Mouse (Mus musculus): ENCODE measurements at regions not wholly inside any gene's neighbourhood (a gene's known extent, or its start where the extent isn't known, plus 50 kb on each side); places are given as distances from the start of the nearest gene placed in this dataset.

GRCm38 (mm10) chr1:76654826-76655225 lies 860.1 kb downstream of the Epha4 start:
- Histone ChIP-seq H3K27me3 (ENCODE audit: control insufficient read depth, insufficient read depth, low read depth, low read length) (no peaks in the 10 kb centered on the region), H3K27ac (ENCODE audit: low read length) (no peak overlapping the region), H3K9ac (ENCODE audit: low read length) (no peak overlapping the region), H3K9me3 (ENCODE audit: control insufficient read depth, low read length) (no peaks in the 10 kb centered on the region), H3K36me3 (ENCODE audit: control insufficient read depth, insufficient read depth, low read length) (no peaks in the 10 kb centered on the region), H3K4me2 (ENCODE audit: low read depth, low read length) (no peak overlapping the region), H3K4me3 (ENCODE audit: low read length) (no peak overlapping the region), H3K4me1 (replicated peaks; ENCODE audit: control insufficient read depth, insufficient read depth, low read length) (no peaks in the 10 kb centered on the region)
- no peak for ATAC-seq (ENCODE audit: low read depth)
- WGBS, result 41% methylated on average over 1 of the region's 1 CpGs

GRCm38 (mm10) chr1:76658228-76658627 lies 856.7 kb downstream of the Epha4 start:
- Histone ChIP-seq H3K4me1 (replicated peaks; ENCODE audit: control insufficient read depth, insufficient read depth, low read length) (no peaks in the 10 kb centered on the region), H3K27me3 (ENCODE audit: control insufficient read depth, insufficient read depth, low read depth, low read length) (no peaks in the 10 kb centered on the region), H3K27ac (ENCODE audit: low read length) (no peak overlapping the region), H3K4me3 (ENCODE audit: low read length) (no peak overlapping the region), H3K9ac (ENCODE audit: low read length) (no peak overlapping the region), H3K36me3 (ENCODE audit: control insufficient read depth, insufficient read depth, low read length) (no peaks in the 10 kb centered on the region), H3K4me2 (ENCODE audit: low read depth, low read length) (no peak overlapping the region), H3K9me3 (ENCODE audit: control insufficient read depth, low read length) (no peaks in the 10 kb centered on the region)
- 41% methylated on average over 4 of the region's 4 CpGs for WGBS
- peak; percentile 88 for ATAC-seq (ENCODE audit: low read depth)

DNA sequence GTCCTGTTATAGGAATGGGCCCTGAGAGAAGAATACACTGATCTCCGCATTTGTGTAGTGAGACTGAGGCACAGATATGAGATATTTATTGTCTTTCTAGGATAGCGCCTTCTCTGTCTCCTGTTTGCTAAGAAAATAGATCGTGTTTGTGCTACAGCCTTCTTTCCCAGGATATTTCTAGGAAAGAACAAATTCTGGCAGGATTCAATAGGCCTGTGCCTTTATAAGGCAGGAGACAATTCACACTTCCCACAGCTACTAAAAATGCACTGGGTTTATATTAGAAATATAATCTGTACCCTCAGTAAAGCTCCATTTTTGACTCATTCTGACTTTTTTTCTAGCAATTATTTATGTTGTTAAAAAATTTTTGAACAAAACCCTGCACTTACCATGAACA lies 854.7 kb downstream of the Epha4 start:
- no peak for ATAC-seq (ENCODE audit: low read depth)
- Histone ChIP-seq H3K27ac (ENCODE audit: low read length) (no peak overlapping the region), H3K4me3 (ENCODE audit: low read length) (no peak overlapping the region), H3K9ac (ENCODE audit: low read length) (no peak overlapping the region), H3K4me2 (ENCODE audit: low read depth, low read length) (no peak overlapping the region), H3K9me3 (ENCODE audit: control insufficient read depth, low read length) (no peaks in the 10 kb centered on the region), H3K27me3 (ENCODE audit: control insufficient read depth, insufficient read depth, low read depth, low read length) (no peaks in the 10 kb centered on the region), H3K36me3 (ENCODE audit: control insufficient read depth, insufficient read depth, low read length) (no peaks in the 10 kb centered on the region), H3K4me1 (replicated peaks; ENCODE audit: control insufficient read depth, insufficient read depth, low read length) (no peaks in the 10 kb centered on the region)
- 78% methylated on average over 3 of the region's 3 CpGs for WGBS

- H3K4me1 ChIP-seq (replicated peaks; ENCODE audit: control insufficient read depth, insufficient read depth, low read length), result no peaks in the 10 kb centered on the region
- no peak for ATAC-seq (ENCODE audit: low read depth)
- no peaks in the 10 kb centered on the region for H3K36me3 ChIP-seq (ENCODE audit: control insufficient read depth, insufficient read depth, low read length)
- H3K27me3 ChIP-seq (ENCODE audit: control insufficient read depth, insufficient read depth, low read depth, low read length), result no peaks in the 10 kb centered on the region
- 68% methylated on average over 4 of the region's 4 CpGs for WGBS
- no peak overlapping the region for H3K4me2 ChIP-seq (ENCODE audit: low read depth, low read length)
- no peak overlapping the region for H3K4me3 ChIP-seq (ENCODE audit: low read length)
- H3K9ac ChIP-seq (ENCODE audit: low read length), result no peak overlapping the region
- H3K27ac ChIP-seq (ENCODE audit: low read length), result no peak overlapping the region
- no peaks in the 10 kb centered on the region for H3K9me3 ChIP-seq (ENCODE audit: control insufficient read depth, low read length)
Observed at GRCm38 (mm10) chr1:76664381-76664780, 850.5 kb downstream of the Epha4 start.

DNA sequence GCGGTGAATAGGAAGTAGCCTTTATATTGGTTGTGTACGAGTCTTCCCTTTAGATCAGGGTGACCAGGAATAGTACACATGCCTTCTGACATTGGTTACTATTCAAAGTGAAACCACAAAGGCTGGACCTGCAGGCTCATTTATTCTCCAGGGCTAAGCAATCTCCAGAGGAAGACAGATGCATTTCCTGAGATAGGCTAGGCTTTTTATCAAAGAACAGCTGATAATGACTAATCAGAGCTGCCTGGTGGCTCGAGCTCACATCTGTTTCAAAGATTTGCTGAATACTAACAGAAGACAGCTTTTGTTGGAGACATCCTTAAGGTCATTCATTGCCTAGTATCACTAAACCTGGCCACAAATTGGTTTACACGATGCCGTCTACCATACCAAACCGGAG lies 838.1 kb downstream of the Epha4 start:
- no peaks in the 10 kb centered on the region for H3K27me3 ChIP-seq (ENCODE audit: control insufficient read depth, insufficient read depth, low read depth, low read length)
- 57% methylated on average over 6 of the region's 6 CpGs for WGBS
- H3K4me2 ChIP-seq (ENCODE audit: low read depth, low read length), result no peak overlapping the region

GRCm38 (mm10) chr1:76705556-76705955 lies 809.3 kb downstream of the Epha4 start:
- Histone ChIP-seq H3K27me3 (ENCODE audit: control insufficient read depth, insufficient read depth, low read depth, low read length) (no peaks in the 10 kb centered on the region), H3K27ac (ENCODE audit: low read length) (no peak overlapping the region), H3K36me3 (ENCODE audit: control insufficient read depth, insufficient read depth, low read length) (no peaks in the 10 kb centered on the region), H3K4me2 (ENCODE audit: low read depth, low read length) (no peak overlapping the region), H3K4me3 (ENCODE audit: low read length) (no peak overlapping the region), H3K4me1 (replicated peaks; ENCODE audit: control insufficient read depth, insufficient read depth, low read length) (no peaks in the 10 kb centered on the region), H3K9me3 (ENCODE audit: control insufficient read depth, low read length) (no peaks in the 10 kb centered on the region), H3K9ac (ENCODE audit: low read length) (no peak overlapping the region)
- ATAC-seq (ENCODE audit: low read depth), result no peak
- 56% methylated on average over 2 of the region's 2 CpGs for WGBS

More for the DNA sequence above, 838.1 kb downstream of the Epha4 start:
- no peak overlapping the region for H3K9ac ChIP-seq (ENCODE audit: low read length)
- no peak for ATAC-seq (ENCODE audit: low read depth)
- H3K4me3 ChIP-seq (ENCODE audit: low read length), result no peak overlapping the region
- no peaks in the 10 kb centered on the region for H3K4me1 ChIP-seq (replicated peaks; ENCODE audit: control insufficient read depth, insufficient read depth, low read length)
- no peaks in the 10 kb centered on the region for H3K9me3 ChIP-seq (ENCODE audit: control insufficient read depth, low read length)
- no peaks in the 10 kb centered on the region for H3K36me3 ChIP-seq (ENCODE audit: control insufficient read depth, insufficient read depth, low read length)
- no peak overlapping the region for H3K27ac ChIP-seq (ENCODE audit: low read length)

DNA sequence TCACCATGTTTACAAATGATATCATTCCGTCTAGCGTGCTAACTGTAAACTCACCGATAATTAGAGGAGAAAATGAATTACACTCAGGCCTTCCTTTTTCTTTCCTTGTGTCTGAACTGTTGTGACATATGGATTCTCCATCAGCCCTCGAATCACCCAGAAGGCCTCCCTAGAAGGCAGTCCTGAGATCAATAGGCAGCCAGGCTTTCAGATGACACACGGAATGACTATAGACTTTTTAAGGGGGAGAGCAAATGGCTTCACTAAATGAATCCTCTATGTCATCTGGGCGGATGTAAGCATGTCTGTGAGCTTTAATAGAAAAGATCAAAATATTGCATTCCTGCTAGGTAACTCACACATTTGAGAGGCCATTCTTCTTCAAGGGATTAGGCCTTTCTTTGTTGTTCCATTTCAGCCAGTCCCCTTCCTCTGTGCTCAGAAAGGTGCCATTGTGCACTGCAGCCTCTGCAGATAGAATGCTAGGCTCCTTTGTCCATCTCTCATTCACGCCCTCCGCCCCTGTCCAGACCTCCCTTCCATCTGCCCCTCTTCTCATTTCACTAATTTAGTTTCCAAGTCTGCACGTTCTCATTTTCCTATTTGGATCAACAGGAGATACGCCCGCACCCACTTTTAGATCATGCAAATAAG lies 797.1 kb downstream of the Epha4 start:
- no peaks in the 10 kb centered on the region for H3K4me1 ChIP-seq (replicated peaks; ENCODE audit: control insufficient read depth, insufficient read depth, low read length)
- no peak overlapping the region for H3K4me2 ChIP-seq (ENCODE audit: low read depth, low read length)
- H3K9me3 ChIP-seq (ENCODE audit: control insufficient read depth, low read length), result no peaks in the 10 kb centered on the region
- no peak overlapping the region for H3K9ac ChIP-seq (ENCODE audit: low read length)
- H3K27me3 ChIP-seq (ENCODE audit: control insufficient read depth, insufficient read depth, low read depth, low read length), result no peaks in the 10 kb centered on the region
- no peaks in the 10 kb centered on the region for H3K36me3 ChIP-seq (ENCODE audit: control insufficient read depth, insufficient read depth, low read length)
- no peak overlapping the region for H3K4me3 ChIP-seq (ENCODE audit: low read length)
- WGBS, result 62% methylated on average over 11 of the region's 11 CpGs
- ATAC-seq (ENCODE audit: low read depth), result no peak
- H3K27ac ChIP-seq (ENCODE audit: low read length), result no peak overlapping the region

DNA sequence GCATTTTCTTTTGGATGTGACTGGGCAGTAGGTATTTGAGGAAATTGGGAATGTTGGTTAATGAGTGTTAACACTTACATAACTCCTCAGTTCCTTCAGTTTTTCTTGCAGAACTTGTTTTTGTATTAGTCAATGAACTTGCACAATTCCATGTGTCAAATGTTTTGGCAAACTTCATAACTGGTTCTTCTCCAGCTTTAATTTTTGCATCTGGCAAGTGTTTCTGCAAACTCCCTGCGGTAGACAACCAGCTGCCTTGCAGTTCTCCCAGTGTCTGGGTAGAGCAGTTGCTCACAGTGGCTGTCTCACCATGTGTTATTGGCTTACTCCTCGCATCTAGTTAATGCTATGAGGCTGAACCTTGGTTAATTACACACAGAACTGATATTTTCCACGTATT lies 790.4 kb downstream of the Epha4 start:
- no peaks in the 10 kb centered on the region for H3K4me1 ChIP-seq (replicated peaks; ENCODE audit: control insufficient read depth, insufficient read depth, low read length)
- no peaks in the 10 kb centered on the region for H3K9me3 ChIP-seq (ENCODE audit: control insufficient read depth, low read length)
- no peaks in the 10 kb centered on the region for H3K36me3 ChIP-seq (ENCODE audit: control insufficient read depth, insufficient read depth, low read length)
- ATAC-seq (ENCODE audit: low read depth), result peak; percentile 20; the same call in 1 of the 2 replicates
- 60% methylated on average over 3 of the region's 3 CpGs for WGBS
- no peak overlapping the region for H3K27ac ChIP-seq (ENCODE audit: low read length)
- no peak overlapping the region for H3K4me2 ChIP-seq (ENCODE audit: low read depth, low read length)
- no peaks in the 10 kb centered on the region for H3K27me3 ChIP-seq (ENCODE audit: control insufficient read depth, insufficient read depth, low read depth, low read length)
- H3K4me3 ChIP-seq (ENCODE audit: low read length), result no peak overlapping the region
- no peak overlapping the region for H3K9ac ChIP-seq (ENCODE audit: low read length)

DNA sequence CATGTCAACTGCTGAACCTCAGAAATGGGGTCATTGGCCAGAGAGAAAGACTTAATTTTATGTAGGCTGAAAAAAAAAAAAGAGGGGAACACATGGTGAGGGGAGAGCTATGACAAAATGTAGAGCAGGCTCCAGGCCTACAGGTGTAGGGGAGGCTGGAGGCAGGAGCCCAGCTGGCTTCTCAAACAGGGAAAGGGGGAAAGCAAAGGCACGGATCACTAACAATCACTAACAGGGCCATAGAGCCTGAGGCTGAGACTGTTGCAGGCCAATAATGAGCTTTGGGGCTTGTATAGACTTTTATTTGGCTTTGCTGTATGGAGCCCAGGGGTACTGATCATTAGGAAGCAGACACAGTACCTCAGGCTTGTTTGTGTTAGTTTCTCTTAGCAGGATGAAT lies 777.9 kb downstream of the Epha4 start:
- Histone ChIP-seq H3K27me3 (ENCODE audit: control insufficient read depth, insufficient read depth, low read depth, low read length) (no peaks in the 10 kb centered on the region), H3K9me3 (ENCODE audit: control insufficient read depth, low read length) (no peaks in the 10 kb centered on the region), H3K4me3 (ENCODE audit: low read length) (no peak overlapping the region), H3K9ac (ENCODE audit: low read length) (no peak overlapping the region), H3K36me3 (ENCODE audit: control insufficient read depth, insufficient read depth, low read length) (no peaks in the 10 kb centered on the region), H3K4me1 (replicated peaks; ENCODE audit: control insufficient read depth, insufficient read depth, low read length) (no peaks in the 10 kb centered on the region), H3K4me2 (ENCODE audit: low read depth, low read length) (no peak overlapping the region), H3K27ac (ENCODE audit: low read length) (no peak overlapping the region)
- no peak for ATAC-seq (ENCODE audit: low read depth)
- 71% methylated on average over 1 of the region's 1 CpGs for WGBS

- no peak overlapping the region for H3K9ac ChIP-seq (ENCODE audit: low read length)
- H3K27ac ChIP-seq (ENCODE audit: low read length), result no peak overlapping the region
- H3K4me1 ChIP-seq (replicated peaks; ENCODE audit: control insufficient read depth, insufficient read depth, low read length), result no peaks in the 10 kb centered on the region
- H3K27me3 ChIP-seq (ENCODE audit: control insufficient read depth, insufficient read depth, low read depth, low read length), result no peaks in the 10 kb centered on the region
- ATAC-seq (ENCODE audit: low read depth), result no peak
- no peak overlapping the region for H3K4me2 ChIP-seq (ENCODE audit: low read depth, low read length)
- WGBS, result 90% methylated on average over 2 of the region's 2 CpGs
- H3K9me3 ChIP-seq (ENCODE audit: control insufficient read depth, low read length), result no peaks in the 10 kb centered on the region
- no peak overlapping the region for H3K4me3 ChIP-seq (ENCODE audit: low read length)
- H3K36me3 ChIP-seq (ENCODE audit: control insufficient read depth, insufficient read depth, low read length), result no peaks in the 10 kb centered on the region
Observed at GRCm38 (mm10) chr1:76737663-76738062, 777.2 kb downstream of the Epha4 start.

All from lung, embryonic 16.5 days (tissue).